Mouse (Mus musculus) embryonic facial prominence, embryonic 14.5 days (tissue): ENCODE results near the gene Vnn1. TPM values are rescaled to one million over a fixed set of nuclear protein-coding genes. Genes with fewer than 3 reads are reported as not detected.

Source experiments
- ATAC-seq: fragments of 200-750 bp; cut with Nextera tagmentation; 2 replicates; pipeline ENCODE4 v1.8.0; 2017; ENCODE audit warnings: low read depth, moderate number of reproducible peaks, moderate TSS enrichment
- DNase-seq: peaks from one replicate; pipeline ENCODE4 v3.0.0-alpha.2; 2015; ENCODE audit warnings: low spot score
- H3K27ac ChIP-seq: fragments of 300-500 bp; sonication (generic); replicated peaks from 2 replicates; pipeline ENCODE4 v1.5.1; 2014; ENCODE audit warnings: low read depth, mild to moderate bottlenecking, low read length, moderate library complexity
- H3K27me3 ChIP-seq: fragments of 300-500 bp; sonication (generic); replicated peaks from 2 replicates; pipeline ENCODE4 v1.6.1; 2014; ENCODE audit warnings: low read length; ENCODE audit not compliant: control insufficient read depth, insufficient read depth
- H3K36me3 ChIP-seq: fragments of 300-500 bp; sonication (generic); 2 replicates; pipeline ENCODE4 v1.6.1; 2014; ENCODE audit warnings: low read length, mixed read lengths; ENCODE audit not compliant: control insufficient read depth, insufficient read depth
- H3K4me1 ChIP-seq: fragments of 300-500 bp; sonication (generic); 2 replicates; pipeline ENCODE4 v1.6.1; 2014; ENCODE audit warnings: antibody characterized with exemption, low read length; ENCODE audit not compliant: control insufficient read depth, insufficient read depth
- H3K4me2 ChIP-seq: fragments of 300-500 bp; sonication (generic); 2 replicates; pipeline ENCODE4 v1.6.1; 2014; ENCODE audit warnings: low read depth, mild to moderate bottlenecking, low read length, moderate library complexity, mixed read lengths
- H3K4me3 ChIP-seq: fragments of 300-500 bp; sonication (generic); 2 replicates; pipeline ENCODE4 v1.5.1; 2014; ENCODE audit warnings: low read depth, mild to moderate bottlenecking, low read length
- H3K9ac ChIP-seq: fragments of 300-500 bp; sonication (generic); 2 replicates; pipeline ENCODE4 v1.6.1; 2014; ENCODE audit warnings: low read depth, mild to moderate bottlenecking, low read length, moderate library complexity, mixed read lengths
- H3K9me3 ChIP-seq: fragments of 300-500 bp; sonication (generic); 2 replicates; pipeline ENCODE4 v1.6.1; 2016; ENCODE audit warnings: low read length; ENCODE audit not compliant: control insufficient read depth
- WGBS: fragments of 180-500 bp; shearing (Covaris S2); extraction: QIAGEN DNeasy Blood & Tissue Kit; methylation state at CpG from one replicate; pipeline ENCODE4 v1.1.7; 2014; 5-methylcytosine and 5-hydroxymethylcytosine counted together
- polyA plus RNA-seq: library from polyadenylated mRNA; unstranded; fragments of >200 nt; fragmentation: Nextera tagmentation; extraction: Ambion mirVana; gene quantifications from 2 replicates; pipeline ENCODE4 v1.2.1, GENCODE M21; 2014

Gene Vnn1
- polyA plus RNA-seq, 1 experiment from 2014 or later = 1.2 TPM

GRCm38 (mm10) chr10:23895376-23895775 is 888 bp downstream of the Vnn1 start:
- Histone ChIP-seq H3K4me3 (peak overlapping the region; percentile 22; the same call in 1 of the 2 replicates), H3K27me3 (no peaks in the 10 kb centered on the region), H3K9me3 (no peaks in the 10 kb centered on the region), H3K36me3 (no peaks in the 10 kb centered on the region), H3K4me1 (peaks cover 4% of the 10 kb centered on the region; the same call in 1 of the 2 replicates), H3K27ac (no peak overlapping the region), H3K4me2 (no peak overlapping the region; the same call in 1 of the 2 replicates), H3K9ac (no peak overlapping the region)
- 74% methylated on average over 7 of the region's 7 CpGs for WGBS
- ATAC-seq (no peak), DNase-seq (no peak)

- 79% methylated on average over 3 of the region's 3 CpGs for WGBS
- Histone ChIP-seq H3K4me1 (no peaks in the 10 kb centered on the region), H3K36me3 (no peaks in the 10 kb centered on the region)
Observed at GRCm38 (mm10) chr10:23901119-23901518, 6.6 kb downstream of the Vnn1 start.

GRCm38 (mm10) chr10:23905661-23906060 is 11.2 kb downstream of the Vnn1 start:
- no peak for ATAC-seq
- H3K9me3 ChIP-seq = no peaks in the 10 kb centered on the region
- H3K36me3 ChIP-seq = no peaks in the 10 kb centered on the region
- H3K27ac ChIP-seq = no peak overlapping the region
- H3K4me3 ChIP-seq = no peak overlapping the region
- 95% methylated on average over 1 of the region's 1 CpGs for WGBS
- H3K9ac ChIP-seq = no peak overlapping the region
- H3K27me3 ChIP-seq = no peaks in the 10 kb centered on the region
- no peaks in the 10 kb centered on the region for H3K4me1 ChIP-seq
- no peak overlapping the region for H3K4me2 ChIP-seq
- DNase-seq = no peak

More at GRCm38 (mm10) chr10:23901119-23901518, 6.6 kb downstream of the Vnn1 start:
- Histone ChIP-seq H3K27ac (no peak overlapping the region), H3K9me3 (no peaks in the 10 kb centered on the region), H3K4me3 (no peak overlapping the region), H3K4me2 (no peak overlapping the region), H3K27me3 (no peaks in the 10 kb centered on the region), H3K9ac (no peak overlapping the region)
- no peak for ATAC-seq
- DNase-seq = no peak

GRCm38 (mm10) chr10:23920056-23920455 is 25.6 kb downstream of the Vnn1 start, which contains the start of gene Taar1:
Gene Taar1 (plus strand): TSS chr10:23920356.
- no peak within 1 kb of the TSS for H3K4me3 ChIP-seq
- no peaks in the 10 kb centered on the region for H3K9me3 ChIP-seq
- no peak within 1 kb of the TSS for H3K4me2 ChIP-seq
- ATAC-seq (no peak), DNase-seq (no peak)
- no peaks in the 10 kb centered on the region for H3K36me3 ChIP-seq
- no peaks in the 10 kb centered on the region for H3K4me1 ChIP-seq
- WGBS = 86% methylated on average over 4 of the region's 4 CpGs
- H3K27ac ChIP-seq = no peak within 1 kb of the TSS
- H3K9ac ChIP-seq = no peak within 1 kb of the TSS
- H3K27me3 ChIP-seq = no peaks in the 10 kb centered on the region

GRCm38 (mm10) chr10:23922468-23922867 is 28.0 kb downstream of the Vnn1 start:
- Histone ChIP-seq H3K27ac (no peak overlapping the region), H3K9ac (no peak overlapping the region), H3K27me3 (no peaks in the 10 kb centered on the region), H3K36me3 (no peaks in the 10 kb centered on the region), H3K9me3 (no peaks in the 10 kb centered on the region), H3K4me3 (no peak overlapping the region), H3K4me1 (no peaks in the 10 kb centered on the region), H3K4me2 (no peak overlapping the region)
- DNase-seq (no peak), ATAC-seq (no peak)
- WGBS = 78% methylated on average over 3 of the region's 3 CpGs

- no peaks in the 10 kb centered on the region for H3K9me3 ChIP-seq
- no peak overlapping the region for H3K4me2 ChIP-seq
- no peak overlapping the region for H3K9ac ChIP-seq
- 84% methylated on average over 2 of the region's 2 CpGs for WGBS
- H3K27me3 ChIP-seq = no peaks in the 10 kb centered on the region
- no peaks in the 10 kb centered on the region for H3K4me1 ChIP-seq
- no peak overlapping the region for H3K27ac ChIP-seq
- ATAC-seq (no peak), DNase-seq (no peak)
- H3K4me3 ChIP-seq = no peak overlapping the region
- H3K36me3 ChIP-seq = no peaks in the 10 kb centered on the region
Observed at GRCm38 (mm10) chr10:23923941-23924340, 29.5 kb downstream of the Vnn1 start.

GRCm38 (mm10) chr10:23937613-23938012 is 43.1 kb downstream of the Vnn1 start:
- H3K27ac ChIP-seq = no peak overlapping the region
- no peak for ATAC-seq
- no peak overlapping the region for H3K9ac ChIP-seq
- H3K36me3 ChIP-seq = no peaks in the 10 kb centered on the region
- H3K4me2 ChIP-seq = no peak overlapping the region
- no peak overlapping the region for H3K4me3 ChIP-seq
- H3K9me3 ChIP-seq = no peaks in the 10 kb centered on the region
- 34% methylated on average over 4 of the region's 4 CpGs for WGBS
- no peak for DNase-seq
- H3K4me1 ChIP-seq = no peaks in the 10 kb centered on the region
- H3K27me3 ChIP-seq = no peaks in the 10 kb centered on the region

GRCm38 (mm10) chr10:23938312-23938711 is 43.8 kb downstream of the Vnn1 start, which contains the start of gene Taar2:
Gene Taar2 (plus strand): TSS chr10:23938572.
- ATAC-seq = no peak
- Histone ChIP-seq H3K27me3 (no peaks in the 10 kb centered on the region), H3K27ac (no peak within 1 kb of the TSS), H3K9me3 (no peaks in the 10 kb centered on the region), H3K36me3 (no peaks in the 10 kb centered on the region), H3K4me2 (no peak within 1 kb of the TSS), H3K4me1 (no peaks in the 10 kb centered on the region), H3K9ac (no peak within 1 kb of the TSS), H3K4me3 (no peak within 1 kb of the TSS)
- WGBS = 54% methylated on average over 6 of the region's 6 CpGs
- no peak for DNase-seq

- Histone ChIP-seq H3K4me1 (no peaks in the 10 kb centered on the region), H3K27me3 (no peaks in the 10 kb centered on the region), H3K36me3 (no peaks in the 10 kb centered on the region), H3K4me2 (no peak overlapping the region), H3K4me3 (no peak overlapping the region), H3K27ac (no peak overlapping the region), H3K9me3 (no peaks in the 10 kb centered on the region), H3K9ac (no peak overlapping the region)
- ATAC-seq = no peak
- DNase-seq = no peak
- WGBS = 76% methylated on average over 5 of the region's 5 CpGs
Observed at GRCm38 (mm10) chr10:23942465-23942864, 48.0 kb downstream of the Vnn1 start.
